Mouse (Mus musculus) kidney, adult 2 months (tissue): ENCODE results near the gene Nacad.

ENCODE experiments used
- CTCF ChIP-seq: fragments of 200-500 bp; conservative IDR thresholded peaks from 2 replicates; pipeline ENCODE4 v1.5.1; 2011; ENCODE audit warnings: low read depth, mild to moderate bottlenecking, control low read depth, low read length, moderate library complexity, mixed read lengths; ENCODE audit not compliant: insufficient read depth, insufficient read length
- POLR2A ChIP-seq: fragments of 200-500 bp; IDR thresholded peaks from one replicate; pipeline ENCODE4 v1.6.1; 2011; ENCODE audit warnings: low read depth, low read length, control low read depth

DNA sequence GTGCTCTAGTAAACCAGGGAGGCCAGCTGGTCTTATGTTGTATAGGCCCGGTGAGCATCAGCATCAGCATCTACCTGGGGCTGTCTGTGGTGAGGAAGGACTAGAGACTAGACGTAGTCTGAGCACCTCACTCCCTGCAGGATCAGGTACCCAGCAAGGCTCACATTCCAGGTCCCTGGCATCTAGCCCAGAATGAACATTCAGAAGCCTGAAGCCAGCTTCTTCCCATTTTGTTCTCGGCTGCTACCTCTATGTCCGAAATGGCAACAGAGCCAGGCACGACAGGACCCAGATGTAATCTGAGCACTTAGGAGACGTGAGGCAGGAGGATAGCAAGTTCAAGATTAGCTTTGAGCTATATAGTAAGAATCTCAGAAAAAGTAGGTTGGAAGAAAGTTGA lies 11.0 kb downstream of the Nacad start:
- TF ChIP-seq POLR2A (no peak), CTCF (no peak)
